Mouse (Mus musculus): Measurements from ENCODE around the gene Fbxw7. TPM values are rescaled to one million over a fixed set of nuclear protein-coding genes. Genes with fewer than 3 reads are reported as not detected.

Gene Fbxw7
- polyA plus RNA-seq, 1 experiment from 2014 or later = 24.4 TPM

- Histone ChIP-seq H3K79me2 (ENCODE audit: inconsistent target) (peaks cover 92% of the 10 kb centered on the region), H3K4me3 (ENCODE audit: inconsistent target) (no peak overlapping the region), H3K36me3 (ENCODE audit: inconsistent target) (no peaks in the 10 kb centered on the region), H3K27ac (no peak overlapping the region)
- WGBS (ENCODE audit: missing documents) = 81% methylated on average over 3 of the region's 3 CpGs
Observed at GRCm38 (mm10) chr3:84929171-84929570, 114.1 kb downstream of the Fbxw7 start.

GRCm38 (mm10) chr3:84930683-84931082 is 115.6 kb downstream of the Fbxw7 start:
- no peak overlapping the region for H3K27ac ChIP-seq
- no peak overlapping the region for H3K4me3 ChIP-seq (ENCODE audit: inconsistent target)
- 98% methylated on average over 3 of the region's 3 CpGs for WGBS (ENCODE audit: missing documents)
- no peaks in the 10 kb centered on the region for H3K36me3 ChIP-seq (ENCODE audit: inconsistent target)
- peaks cover 77% of the 10 kb centered on the region for H3K79me2 ChIP-seq (ENCODE audit: inconsistent target)

- Histone ChIP-seq H3K4me3 (ENCODE audit: inconsistent target) (no peak overlapping the region), H3K79me2 (ENCODE audit: inconsistent target) (peaks cover 63% of the 10 kb centered on the region; the same call in 1 of the 2 replicates), H3K36me3 (ENCODE audit: inconsistent target) (no peaks in the 10 kb centered on the region), H3K27ac (no peak overlapping the region)
- 75% methylated on average over 1 of the region's 1 CpGs for WGBS (ENCODE audit: missing documents)
Observed at GRCm38 (mm10) chr3:84935729-84936128, 120.7 kb downstream of the Fbxw7 start.

- Histone ChIP-seq H3K79me2 (ENCODE audit: inconsistent target) (peaks cover 66% of the 10 kb centered on the region; the same call in 1 of the 2 replicates), H3K36me3 (ENCODE audit: inconsistent target) (no peaks in the 10 kb centered on the region), H3K4me3 (ENCODE audit: inconsistent target) (no peak overlapping the region), H3K27ac (no peak overlapping the region)
- 41% methylated on average over 2 of the region's 2 CpGs for WGBS (ENCODE audit: missing documents)
Observed at GRCm38 (mm10) chr3:84936252-84936651, 121.2 kb downstream of the Fbxw7 start.

- Histone ChIP-seq H3K79me2 (ENCODE audit: inconsistent target) (peaks cover 65% of the 10 kb centered on the region; the same call in 1 of the 2 replicates), H3K4me3 (ENCODE audit: inconsistent target) (no peak overlapping the region), H3K27ac (no peak overlapping the region), H3K36me3 (ENCODE audit: inconsistent target) (no peaks in the 10 kb centered on the region)
- WGBS (ENCODE audit: missing documents) = 89% methylated on average over 5 of the region's 5 CpGs
Observed at GRCm38 (mm10) chr3:84936956-84937355, 121.9 kb downstream of the Fbxw7 start.

GRCm38 (mm10) chr3:84937360-84938355 is 122.6 kb downstream of the Fbxw7 start:
- 70% methylated on average over 12 of the region's 12 CpGs for WGBS (ENCODE audit: missing documents)
- no peak overlapping the region for H3K4me3 ChIP-seq (ENCODE audit: inconsistent target)
- H3K79me2 ChIP-seq (ENCODE audit: inconsistent target) = peaks cover 62% of the 10 kb centered on the region; the same call in 1 of the 2 replicates
- no peaks in the 10 kb centered on the region for H3K36me3 ChIP-seq (ENCODE audit: inconsistent target)
- H3K27ac ChIP-seq = no peak overlapping the region

- Histone ChIP-seq H3K79me2 (ENCODE audit: inconsistent target) (peaks cover 86% of the 10 kb centered on the region), H3K27ac (no peak overlapping the region), H3K4me3 (ENCODE audit: inconsistent target) (no peak overlapping the region), H3K36me3 (ENCODE audit: inconsistent target) (no peaks in the 10 kb centered on the region)
- WGBS (ENCODE audit: missing documents) = 27% methylated on average over 3 of the region's 3 CpGs
Observed at GRCm38 (mm10) chr3:84944933-84945332, 129.9 kb downstream of the Fbxw7 start.

GRCm38 (mm10) chr3:84946381-84946780 is 131.3 kb downstream of the Fbxw7 start:
- Histone ChIP-seq H3K79me2 (ENCODE audit: inconsistent target) (peaks cover 86% of the 10 kb centered on the region), H3K4me3 (ENCODE audit: inconsistent target) (no peak overlapping the region), H3K36me3 (ENCODE audit: inconsistent target) (no peaks in the 10 kb centered on the region), H3K27ac (no peak overlapping the region)
- whole genome bisulfite sequencing (ENCODE audit: missing documents) = 95% methylated on average over 1 of the region's 1 CpGs

GRCm38 (mm10) chr3:84949387-84949786 is 134.3 kb downstream of the Fbxw7 start:
- H3K27ac ChIP-seq = no peak overlapping the region
- H3K36me3 ChIP-seq (ENCODE audit: inconsistent target) = no peaks in the 10 kb centered on the region
- H3K79me2 ChIP-seq (ENCODE audit: inconsistent target) = peaks cover 91% of the 10 kb centered on the region
- 98% methylated on average over 4 of the region's 4 CpGs for WGBS (ENCODE audit: missing documents)
- H3K4me3 ChIP-seq (ENCODE audit: inconsistent target) = no peak overlapping the region

GRCm38 (mm10) chr3:84951698-84952097 is 136.6 kb downstream of the Fbxw7 start:
- 89% methylated on average over 2 of the region's 2 CpGs for WGBS (ENCODE audit: missing documents)
- Histone ChIP-seq H3K36me3 (ENCODE audit: inconsistent target) (peaks cover 5% of the 10 kb centered on the region; the same call in 1 of the 2 replicates), H3K79me2 (ENCODE audit: inconsistent target) (peaks cover 75% of the 10 kb centered on the region), H3K4me3 (ENCODE audit: inconsistent target) (no peak overlapping the region), H3K27ac (no peak overlapping the region)

GRCm38 (mm10) chr3:84952135-84952534 is 137.1 kb downstream of the Fbxw7 start:
- Histone ChIP-seq H3K4me3 (ENCODE audit: inconsistent target) (no peak overlapping the region), H3K79me2 (ENCODE audit: inconsistent target) (peaks cover 71% of the 10 kb centered on the region), H3K36me3 (ENCODE audit: inconsistent target) (peaks cover 5% of the 10 kb centered on the region; the same call in 1 of the 2 replicates), H3K27ac (no peak overlapping the region)
- WGBS (ENCODE audit: missing documents) = 95% methylated on average over 13 of the region's 13 CpGs

- WGBS (ENCODE audit: missing documents) = over 99% methylated on average over 7 of the region's 7 CpGs
- H3K27ac ChIP-seq = no peak overlapping the region
- no peak overlapping the region for H3K4me3 ChIP-seq (ENCODE audit: inconsistent target)
- peaks cover 5% of the 10 kb centered on the region; the same call in 1 of the 2 replicates for H3K36me3 ChIP-seq (ENCODE audit: inconsistent target)
- peaks cover 65% of the 10 kb centered on the region for H3K79me2 ChIP-seq (ENCODE audit: inconsistent target)
Observed at GRCm38 (mm10) chr3:84952585-84953187, 137.6 kb downstream of the Fbxw7 start.

- Histone ChIP-seq H3K27ac (no peak overlapping the region), H3K4me3 (ENCODE audit: inconsistent target) (no peak overlapping the region), H3K79me2 (ENCODE audit: inconsistent target) (peaks cover 40% of the 10 kb centered on the region; the same call in 1 of the 2 replicates), H3K36me3 (ENCODE audit: inconsistent target) (peaks cover 23% of the 10 kb centered on the region; the same call in 1 of the 2 replicates)
- WGBS (ENCODE audit: missing documents) = 95% methylated on average over 8 of the region's 8 CpGs
Observed at GRCm38 (mm10) chr3:84955011-84955775, 140.1 kb downstream of the Fbxw7 start.

GRCm38 (mm10) chr3:84955857-84956256 is 140.8 kb downstream of the Fbxw7 start:
- no peak overlapping the region for H3K27ac ChIP-seq
- peaks cover 33% of the 10 kb centered on the region; the same call in 1 of the 2 replicates for H3K79me2 ChIP-seq (ENCODE audit: inconsistent target)
- 87% methylated on average over 4 of the region's 4 CpGs for WGBS (ENCODE audit: missing documents)
- peaks cover 23% of the 10 kb centered on the region; the same call in 1 of the 2 replicates for H3K36me3 ChIP-seq (ENCODE audit: inconsistent target)
- no peak overlapping the region for H3K4me3 ChIP-seq (ENCODE audit: inconsistent target)
